Comparison of ENCODE assay signal across 9 mouse cellular contexts in genomic region chr15:13393155-13393554, GRCm38 (mm10).
DNase-seq lines count a peak whose midpoint lies in the region; ATAC-seq and TF ChIP-seq lines count a peak whose summit lies in the region.
"Had no signal": no experiment of that assay in that cellular context is flagged by ENCODE, and none has a peak within 500 bp of the region (broad histone marks: within the 10 kb centered on the region; RNA-seq: fewer than 3 reads in every experiment).

No protein-coding gene starts in this region.

- TF ChIP-seq CTCF in lung, postnatal 0 days (IDR thresholded peaks at IDR 0.05), result no peak

- ATAC-seq in lung, postnatal 0 days, result no peak
- ATAC-seq in forebrain, embryonic 15.5 days (replicated peaks), result peak; percentile 98
- ATAC-seq in megakaryocyte, adult 5-6 weeks (ENCODE audit: poor library complexity, severe bottlenecking), result peak; percentile 94

- H3K27me3 ChIP-seq in lung, postnatal 0 days (replicated peaks; ENCODE audit: insufficient read depth, low read length), result no peaks in the 10 kb centered on the region
- H3K27me3 ChIP-seq in forebrain, embryonic 15.5 days, result no peaks in the 10 kb centered on the region

- TF ChIP-seq EP300 in lung, postnatal 0 days (IDR thresholded peaks at IDR 0.05), result no peak

- no peaks in the 10 kb centered on the region for H3K36me3 ChIP-seq in lung, postnatal 0 days (ENCODE audit: insufficient read depth, low read length)
- H3K36me3 ChIP-seq in forebrain, embryonic 15.5 days, result no peaks in the 10 kb centered on the region

- no peak overlapping the region for H3K4me2 ChIP-seq in lung, postnatal 0 days (replicated peaks; ENCODE audit: low read depth, low read length)
- no peak overlapping the region for H3K4me2 ChIP-seq in forebrain, embryonic 15.5 days (replicated peaks)

- no peaks in the 10 kb centered on the region for H3K4me1 ChIP-seq in lung, postnatal 0 days (ENCODE audit: insufficient read depth, low read depth, low read length)
- peaks cover 22% of the 10 kb centered on the region for H3K4me1 ChIP-seq in forebrain, embryonic 15.5 days

- 71% methylated on average over 6 of the region's 6 CpGs for WGBS in lung, postnatal 0 days
- 2% methylated on average over 6 of the region's 6 CpGs for WGBS in forebrain, embryonic 15.5 days

- DNase-seq in lung, postnatal 0 days (ENCODE audit: low spot score), result peak; percentile 11
- DNase-seq in lung, postnatal 25 days (ENCODE audit: low spot score), result no peak
- peak; percentile 65 for DNase-seq in retina, postnatal 1 day
- no peak for DNase-seq in cerebellum, adult 11 months
- no peak for DNase-seq in natural killer cell, adult 2 months (ENCODE audit: low spot score in 2 of 2)
- DNase-seq in layer of hippocampus, adult 8-10 months (ENCODE audit: low spot score in 2 of 2), result no peak
- DNase-seq: cerebellum, adult 9-10 months had no signal

- no peak overlapping the region for H3K9ac ChIP-seq in lung, postnatal 0 days (replicated peaks; ENCODE audit: low read depth)
- no peak overlapping the region for H3K9ac ChIP-seq in forebrain, embryonic 15.5 days (replicated peaks)

- no peaks in the 10 kb centered on the region for H3K9me3 ChIP-seq in lung, postnatal 0 days (ENCODE audit: low read length)
- H3K9me3 ChIP-seq in forebrain, embryonic 15.5 days, result no peaks in the 10 kb centered on the region

- no peak overlapping the region for H3K4me3 ChIP-seq in lung, postnatal 0 days (ENCODE audit: low read depth, low read length)
- H3K4me3 ChIP-seq in forebrain, embryonic 15.5 days, result no peak overlapping the region

- H3K27ac ChIP-seq in lung, postnatal 0 days (ENCODE audit: low read length), result no peak overlapping the region
- H3K27ac ChIP-seq in forebrain, embryonic 15.5 days (replicated peaks), result peak overlapping the region; percentile 70

Comparison
In these comparisons a context has a peak if more than half of its experiments do, and no peak if none do; other contexts are left out.
1. DNase-seq: peak in lung, postnatal 0 days (single experiment) and retina, postnatal 1 day (single experiment); none in lung, postnatal 25 days (single experiment), cerebellum, adult 11 months (single experiment), natural killer cell, adult 2 months (0 of 2) and layer of hippocampus, adult 8-10 months (0 of 2).